ENCODE assay signal across 24 mouse cellular contexts in the genomic region with DNA sequence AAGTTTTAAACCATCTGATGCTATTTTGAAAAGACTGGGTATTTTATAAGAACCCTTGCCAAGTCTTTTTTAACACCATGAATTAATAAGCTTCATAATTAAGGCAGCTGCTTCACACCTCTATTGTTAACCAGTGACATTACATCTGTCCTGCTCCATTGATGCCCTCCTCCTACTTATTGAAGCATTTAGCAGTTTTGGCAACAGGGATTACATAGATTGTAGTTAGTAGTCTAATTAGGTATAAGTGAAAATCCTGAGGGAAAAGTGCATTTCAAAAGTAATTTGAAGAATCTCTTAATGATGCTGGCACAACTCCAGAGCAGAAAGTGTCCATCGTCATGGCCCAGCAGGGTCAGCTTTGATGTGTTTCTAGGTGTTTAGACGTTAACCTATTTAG.
DNase-seq lines count a peak whose midpoint lies in the region; ATAC-seq lines count a peak whose summit lies in the region.
"Had no signal": no experiment of that assay in that cellular context is flagged by ENCODE, and none has a peak within 500 bp of the region (broad histone marks: within the 10 kb centered on the region; RNA-seq: fewer than 3 reads in every experiment).

No protein-coding gene starts in this region.

- H3K27me3 ChIP-seq in hindbrain, embryonic 13.5 days = 0 out of 2 replicates have a peak, but pooled peaks cover 3% of the 10 kb centered on the region
- H3K27me3 ChIP-seq in hindbrain, embryonic 11.5 days (ENCODE audit: control insufficient read depth, insufficient read depth, low read length) = no peaks in the 10 kb centered on the region
- H3K27me3 ChIP-seq in forebrain, embryonic 15.5 days = no peaks in the 10 kb centered on the region
- H3K27me3 ChIP-seq: hindbrain, embryonic 15.5 days; intestine, embryonic 15.5 days; liver, embryonic 15.5 days; stomach, embryonic 15.5 days had no signal

- WGBS in hindbrain, embryonic 13.5 days = 50% methylated on average over 2 of the region's 2 CpGs
- WGBS in hindbrain, embryonic 11.5 days = 71% methylated on average over 2 of the region's 2 CpGs
- WGBS in forebrain, embryonic 15.5 days = 8% methylated on average over 2 of the region's 2 CpGs

- H3K4me2 ChIP-seq in hindbrain, embryonic 13.5 days = no peak overlapping the region
- no peak overlapping the region for H3K4me2 ChIP-seq in hindbrain, embryonic 11.5 days (replicated peaks; ENCODE audit: low read depth, low read length)
- no peak overlapping the region for H3K4me2 ChIP-seq in forebrain, embryonic 15.5 days (replicated peaks)
- H3K4me2 ChIP-seq: hindbrain, embryonic 15.5 days; intestine, embryonic 15.5 days; limb, embryonic 12.5 days; liver, embryonic 15.5 days; lung, embryonic 14.5 days; stomach, embryonic 15.5 days had no signal

- 0 out of 2 replicates have a peak, but pooled peaks cover under 1% of the 10 kb centered on the region for H3K36me3 ChIP-seq in hindbrain, embryonic 13.5 days
- no peaks in the 10 kb centered on the region for H3K36me3 ChIP-seq in hindbrain, embryonic 11.5 days (ENCODE audit: control insufficient read depth, insufficient read depth, low read length)
- no peaks in the 10 kb centered on the region for H3K36me3 ChIP-seq in forebrain, embryonic 15.5 days
- H3K36me3 ChIP-seq: hindbrain, embryonic 15.5 days; intestine, embryonic 15.5 days; limb, embryonic 12.5 days; midbrain, embryonic 10.5 days; stomach, embryonic 15.5 days had no signal

- H3K9ac ChIP-seq in hindbrain, embryonic 13.5 days = no peak overlapping the region
- no peak overlapping the region for H3K9ac ChIP-seq in hindbrain, embryonic 11.5 days (ENCODE audit: low read depth, low read length)
- H3K9ac ChIP-seq in forebrain, embryonic 15.5 days (replicated peaks) = no peak overlapping the region
- H3K9ac ChIP-seq: hindbrain, embryonic 15.5 days; intestine, embryonic 15.5 days; limb, embryonic 12.5 days; liver, embryonic 15.5 days; lung, embryonic 14.5 days; stomach, embryonic 15.5 days had no signal

- DNase-seq in hindbrain, embryonic 11.5 days (ENCODE audit: low spot score) = no peak
- DNase-seq in retina, postnatal 1 day = peak; percentile 2
- DNase-seq in retina, embryonic 14.5 days (ENCODE audit: low spot score) = no peak
- DNase-seq in layer of hippocampus, adult 11-12 months (ENCODE audit: low spot score) = no peak
- DNase-seq in cerebellum, adult 18-20 months = no peak
- DNase-seq: adrenal gland, postnatal 14 days; cerebellum, adult 8-10 months; cerebellum, postnatal 25 days; gastrocnemius, postnatal 10 days; heart, postnatal 14 days; kidney, adult 8-10 months; kidney, postnatal 4 days; lung, embryonic 14.5 days; lung, postnatal 14 days; right cerebral cortex, postnatal 25 days had no signal

- H3K4me1 ChIP-seq in hindbrain, embryonic 13.5 days (replicated peaks) = no peaks in the 10 kb centered on the region
- no peaks in the 10 kb centered on the region for H3K4me1 ChIP-seq in hindbrain, embryonic 11.5 days (replicated peaks; ENCODE audit: control insufficient read depth, insufficient read depth, low read length)
- 0 out of 2 replicates have a peak, but pooled peaks cover 4% of the 10 kb centered on the region for H3K4me1 ChIP-seq in forebrain, embryonic 15.5 days
- H3K4me1 ChIP-seq: hindbrain, embryonic 15.5 days; intestine, embryonic 15.5 days; limb, embryonic 12.5 days; liver, embryonic 15.5 days; stomach, embryonic 15.5 days had no signal

- no peaks in the 10 kb centered on the region for H3K9me3 ChIP-seq in hindbrain, embryonic 13.5 days
- no peaks in the 10 kb centered on the region for H3K9me3 ChIP-seq in hindbrain, embryonic 11.5 days (ENCODE audit: control insufficient read depth, low read length)
- no peaks in the 10 kb centered on the region for H3K9me3 ChIP-seq in forebrain, embryonic 15.5 days
- H3K9me3 ChIP-seq: hindbrain, embryonic 15.5 days; intestine, embryonic 15.5 days; limb, embryonic 12.5 days; liver, embryonic 15.5 days; midbrain, embryonic 10.5 days; stomach, embryonic 15.5 days had no signal

- no peak overlapping the region for H3K27ac ChIP-seq in hindbrain, embryonic 13.5 days
- H3K27ac ChIP-seq in hindbrain, embryonic 11.5 days (ENCODE audit: low read depth, low read length) = no peak overlapping the region
- H3K27ac ChIP-seq in forebrain, embryonic 15.5 days (replicated peaks) = no peak overlapping the region
- H3K27ac ChIP-seq: hindbrain, embryonic 15.5 days; intestine, embryonic 15.5 days; kidney, postnatal 0 days; limb, embryonic 12.5 days; liver, embryonic 15.5 days; midbrain, embryonic 10.5 days; stomach, embryonic 15.5 days had no signal

- H3K4me3 ChIP-seq in hindbrain, embryonic 13.5 days = no peak overlapping the region
- no peak overlapping the region for H3K4me3 ChIP-seq in hindbrain, embryonic 11.5 days (ENCODE audit: low read depth, low read length)
- no peak overlapping the region for H3K4me3 ChIP-seq in forebrain, embryonic 15.5 days
- H3K4me3 ChIP-seq: hindbrain, embryonic 15.5 days; intestine, embryonic 15.5 days; limb, embryonic 12.5 days; liver, embryonic 15.5 days; midbrain, embryonic 10.5 days; stomach, embryonic 15.5 days had no signal

- ATAC-seq in hindbrain, embryonic 13.5 days (ENCODE audit: low FRiP score) = peak; percentile 36; the same call in 1 of the 2 replicates
- no peak for ATAC-seq in hindbrain, embryonic 11.5 days (ENCODE audit: low FRiP score)
- ATAC-seq in forebrain, embryonic 15.5 days (replicated peaks) = peak; percentile 83
- ATAC-seq: intestine, embryonic 15.5 days had no signal
